Mouse (Mus musculus) heart, adult 2 months (tissue): Measurements from ENCODE around the gene Fam13a. TPM values are rescaled to one million over a fixed set of nuclear protein-coding genes. Genes with fewer than 3 reads are reported as not detected.

Experiments
- DNase-seq, 2 experiments: peaks; one replicate each; pipeline ENCODE4 v3.0.0; 2021
- H3K27ac ChIP-seq: fragments of 200-600 bp; 2 replicates; pipeline ENCODE4 v1.8.1; 2022
- H3K27me3 ChIP-seq: fragments of 200-500 bp; 2 replicates; pipeline ENCODE4 v1.6.1; 2012; ENCODE audit warnings: mild to moderate bottlenecking, low read length, inconsistent platforms, mixed read lengths; ENCODE audit not compliant: control insufficient read depth, insufficient read depth
- H3K36me3 ChIP-seq: fragments of 200-500 bp; 2 replicates; pipeline ENCODE4 v1.6.1; 2012; ENCODE audit warnings: low read length, inconsistent platforms; ENCODE audit not compliant: control insufficient read depth, insufficient read depth
- H3K4me1 ChIP-seq: fragments of 200-500 bp; 2 replicates; pipeline ENCODE4 v1.6.1; 2011; ENCODE audit warnings: low read length; ENCODE audit not compliant: control insufficient read depth, insufficient read depth
- H3K4me3 ChIP-seq: fragments of 200-600 bp; 2 replicates; pipeline ENCODE4 v1.8.1; 2022
- H3K79me2 ChIP-seq: fragments of 200-500 bp; replicated peaks from 2 replicates; pipeline ENCODE4 v1.6.1; 2012; ENCODE audit warnings: mild to moderate bottlenecking, inconsistent platforms, low read length, moderate library complexity, mixed read lengths; ENCODE audit not compliant: control insufficient read depth, insufficient read depth
- H3K9ac ChIP-seq: fragments of 200-500 bp; 2 replicates; pipeline ENCODE4 v1.6.1; 2012; ENCODE audit warnings: low read depth, mild to moderate bottlenecking, control low read depth, inconsistent platforms, low read length, mixed read lengths
- CTCF ChIP-seq: fragments of 200-600 bp; IDR thresholded peaks from 2 replicates; pipeline ENCODE4 v1.8.1; 2022; ENCODE audit warnings: antibody characterized with exemption, mild to moderate bottlenecking, moderate library complexity
- EP300 ChIP-seq: fragments of 200-500 bp; IDR thresholded peaks from 2 replicates; pipeline ENCODE4 v1.6.1; 2011; ENCODE audit warnings: low read depth, low read length, control low read depth; ENCODE audit not compliant: insufficient read depth
- POLR2A ChIP-seq: fragments of 200-500 bp; IDR thresholded peaks from 2 replicates; pipeline ENCODE4 v1.6.1; 2011; ENCODE audit warnings: mild to moderate bottlenecking, low read depth, low read length, control low read depth; ENCODE audit not compliant: insufficient read depth
- WGBS: fragments of 180-500 bp; shearing (Covaris S2); methylation state at CpG from one replicate; pipeline ENCODE4 v1.1.7; 2018; 5-methylcytosine and 5-hydroxymethylcytosine counted together
- intact Hi-C: fragments of 180-260 bp; cut with DNase I; formaldehyde crosslinking; loops from one replicate; pipeline ENCODE4 v1.15.1; 2025
- polyA plus RNA-seq: library from polyadenylated mRNA; depleted of rRNA; stranded (reverse); fragments of >200 nt; gene quantifications from 2 replicates; pipeline ENCODE4 v1.2.3, GENCODE M21; 2012
- total RNA-seq, 2 experiments: library from RNA; stranded (reverse); gene quantifications; 2 replicates each; pipeline ENCODE4 v1.2.3; 2021

Gene Fam13a
- total and polyA plus RNA-seq, 3 experiments = 5.1 to 26.5 (median 16.4) TPM

DNA sequence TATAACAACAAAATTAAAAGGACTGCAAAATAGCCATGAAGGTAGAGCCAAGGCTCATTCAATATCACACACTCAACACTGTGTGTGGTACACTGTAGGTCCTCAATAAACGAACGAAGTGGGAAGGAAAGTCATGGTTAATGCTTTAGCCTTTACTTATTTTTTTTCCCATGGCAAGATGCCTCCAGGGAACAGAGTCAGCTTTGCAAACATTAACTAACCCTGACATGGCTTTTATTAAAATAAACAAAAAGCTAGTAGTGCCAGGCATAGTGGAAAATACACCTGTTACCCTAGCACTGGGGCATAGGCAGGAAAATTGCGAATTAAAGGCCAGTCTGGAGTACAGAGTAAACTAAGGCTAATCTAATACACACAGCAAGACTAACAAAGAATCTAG lies 35.2 kb downstream of the Fam13a start:
- no peak for TF ChIP-seq CTCF
- no peak for TF ChIP-seq EP300
- no peak for TF ChIP-seq POLR2A
- H3K4me1 ChIP-seq = no peaks in the 10 kb centered on the region
- DNase-seq = no peak
- no peaks in the 10 kb centered on the region for H3K36me3 ChIP-seq
- intact Hi-C loops = no loop called here
- no peak overlapping the region for H3K4me3 ChIP-seq
- H3K27me3 ChIP-seq = no peaks in the 10 kb centered on the region
- H3K79me2 ChIP-seq = no peaks in the 10 kb centered on the region
- no peak overlapping the region for H3K27ac ChIP-seq
- 93% methylated on average over 3 of the region's 3 CpGs for WGBS
- H3K9ac ChIP-seq = no peak overlapping the region

DNA sequence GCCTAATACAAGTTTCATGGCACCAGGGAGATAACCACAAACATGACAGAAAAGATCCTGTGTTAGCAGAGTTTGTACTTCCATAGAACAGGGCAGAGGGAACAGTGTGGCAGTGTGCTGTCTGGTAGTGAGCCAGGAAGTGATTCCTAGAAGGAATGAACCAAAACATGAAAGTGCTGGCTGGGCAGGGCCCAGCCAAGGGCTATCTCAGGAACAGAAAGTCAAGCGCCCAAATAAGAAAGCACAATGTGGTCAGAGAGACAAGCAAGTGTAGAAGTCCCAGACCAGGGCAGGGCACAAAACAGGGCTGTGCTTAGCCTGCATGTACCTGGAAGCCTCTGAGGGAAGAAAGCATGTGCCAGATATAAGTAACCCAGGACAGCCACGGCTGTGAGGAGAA lies 35.6 kb downstream of the Fam13a start:
- Histone ChIP-seq H3K36me3 (no peaks in the 10 kb centered on the region), H3K79me2 (no peaks in the 10 kb centered on the region)
- WGBS = 82% methylated on average over 2 of the region's 2 CpGs

DNA sequence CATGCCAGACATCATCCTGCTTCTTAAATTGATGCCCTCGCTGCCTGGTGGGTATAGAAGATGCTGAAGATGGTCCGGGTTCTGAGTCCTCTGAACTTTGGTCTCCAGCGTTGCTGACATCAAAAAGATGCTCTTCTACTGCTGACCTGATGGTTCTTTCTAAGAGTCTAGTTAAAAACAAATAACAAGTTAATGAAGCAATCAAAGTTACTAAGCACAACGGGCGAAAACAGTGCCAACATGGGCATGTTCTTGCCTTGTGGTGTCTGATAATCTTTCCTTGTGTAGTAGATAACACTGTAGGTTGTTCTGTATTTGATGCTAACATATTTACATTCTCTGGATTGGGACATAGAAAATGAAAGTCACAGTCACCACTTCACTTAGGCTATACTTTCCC lies 37.2 kb downstream of the Fam13a start:
- WGBS = 94% methylated on average over 5 of the region's 5 CpGs
- no peaks in the 10 kb centered on the region for H3K4me1 ChIP-seq
- intact Hi-C loops = no loop called here
- TF ChIP-seq POLR2A (no peak), CTCF (no peak), EP300 (no peak)
- H3K79me2 ChIP-seq = no peaks in the 10 kb centered on the region
- no peak overlapping the region for H3K27ac ChIP-seq
- no peak overlapping the region for H3K9ac ChIP-seq
- H3K36me3 ChIP-seq = no peaks in the 10 kb centered on the region
- no peak for DNase-seq
- H3K4me3 ChIP-seq = no peak overlapping the region
- H3K27me3 ChIP-seq = no peaks in the 10 kb centered on the region

More for the DNA sequence above, 35.6 kb downstream of the Fam13a start:
- H3K27me3 ChIP-seq = no peaks in the 10 kb centered on the region
- H3K9ac ChIP-seq = no peak overlapping the region
- no peaks in the 10 kb centered on the region for H3K4me1 ChIP-seq
- intact Hi-C loops = no loop called here
- TF ChIP-seq CTCF = no peak
- no peak for TF ChIP-seq POLR2A
- no peak for TF ChIP-seq EP300
- no peak overlapping the region for H3K27ac ChIP-seq
- DNase-seq = no peak
- no peak overlapping the region for H3K4me3 ChIP-seq

DNA sequence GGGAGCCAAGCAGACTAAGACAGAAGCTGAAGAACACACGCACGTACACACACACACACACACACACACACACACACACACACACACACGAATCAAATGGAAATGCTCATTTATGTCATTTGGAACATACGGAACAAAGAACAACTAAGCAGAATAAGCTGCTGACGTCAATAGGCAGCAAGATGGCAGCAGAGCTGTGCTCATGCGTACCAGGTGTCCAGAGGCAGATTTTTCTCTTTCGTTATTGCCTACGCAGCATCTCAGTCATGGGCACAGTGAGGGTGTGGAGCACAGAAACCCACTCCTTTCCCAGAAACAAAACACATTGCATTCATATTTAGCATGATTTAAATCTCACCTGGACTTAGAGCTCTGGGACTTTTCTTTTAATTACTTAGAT lies 39.2 kb downstream of the Fam13a start:
- no peaks in the 10 kb centered on the region for H3K27me3 ChIP-seq
- whole genome bisulfite sequencing = 88% methylated on average over 8 of the region's 8 CpGs

DNA sequence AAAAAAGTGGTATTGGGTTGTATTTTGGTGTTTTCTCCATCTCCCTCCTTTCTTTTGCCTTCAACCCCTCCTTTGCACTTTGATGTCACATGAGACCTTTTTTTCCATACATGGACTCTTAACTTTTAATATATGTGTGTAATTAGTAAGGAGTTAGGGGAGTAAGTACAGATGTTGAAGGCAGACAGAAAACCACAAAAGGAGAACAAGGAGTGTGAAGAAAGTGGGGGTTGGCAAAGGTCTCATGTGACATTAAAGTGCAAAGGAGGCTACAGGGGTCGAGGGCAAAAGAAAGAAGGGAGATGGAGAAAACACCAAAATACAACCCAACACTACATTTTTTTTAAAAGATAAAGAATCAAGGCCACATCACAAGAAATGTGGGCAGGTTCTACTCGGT lies 49.1 kb downstream of the Fam13a start:
- Histone ChIP-seq H3K9ac (no peak overlapping the region), H3K4me3 (no peak overlapping the region), H3K4me1 (no peaks in the 10 kb centered on the region), H3K36me3 (no peaks in the 10 kb centered on the region; the same call in 1 of the 2 replicates), H3K27ac (no peak overlapping the region), H3K27me3 (no peaks in the 10 kb centered on the region), H3K79me2 (no peaks in the 10 kb centered on the region)
- DNase-seq = no peak
- TF ChIP-seq EP300 (no peak), POLR2A (no peak), CTCF (no peak)
- WGBS = 73% methylated on average over 2 of the region's 2 CpGs
- intact Hi-C loops = no loop called here

More for the DNA sequence above, 39.2 kb downstream of the Fam13a start:
- no peak overlapping the region for H3K27ac ChIP-seq
- no peaks in the 10 kb centered on the region for H3K79me2 ChIP-seq
- H3K9ac ChIP-seq = no peak overlapping the region
- intact Hi-C loops = no loop called here
- H3K36me3 ChIP-seq = no peaks in the 10 kb centered on the region
- no peak for DNase-seq
- H3K4me3 ChIP-seq = no peak overlapping the region
- no peaks in the 10 kb centered on the region for H3K4me1 ChIP-seq
- TF ChIP-seq CTCF (peak; percentile 32), POLR2A (no peak), EP300 (no peak)

DNA sequence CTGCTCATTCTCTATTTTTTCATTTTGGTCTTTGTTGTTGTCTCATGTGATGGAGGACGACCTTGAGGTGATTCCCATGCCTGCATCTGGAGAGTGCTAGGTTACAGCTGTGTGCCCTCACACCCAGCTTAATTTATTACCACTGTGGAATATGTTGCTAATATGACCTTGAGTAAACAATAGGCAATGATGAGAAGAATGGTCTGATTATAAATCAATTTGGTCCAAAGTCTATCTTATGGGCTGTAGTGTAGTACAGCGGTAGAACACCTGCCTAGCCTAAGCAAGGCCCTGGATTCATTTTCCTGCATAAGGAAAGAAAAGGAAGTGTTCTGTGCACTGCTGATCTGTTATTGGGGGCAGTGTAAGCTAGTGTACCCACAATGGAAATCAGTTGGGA lies 49.9 kb downstream of the Fam13a start:
- WGBS = 91% methylated on average over 2 of the region's 2 CpGs
- Histone ChIP-seq H3K36me3 (no peaks in the 10 kb centered on the region; the same call in 1 of the 2 replicates), H3K79me2 (no peaks in the 10 kb centered on the region), H3K9ac (no peak overlapping the region), H3K4me1 (no peaks in the 10 kb centered on the region), H3K27me3 (no peaks in the 10 kb centered on the region), H3K4me3 (no peak overlapping the region), H3K27ac (no peak overlapping the region)
- no peak for TF ChIP-seq POLR2A
- TF ChIP-seq EP300 = no peak
- no peak for TF ChIP-seq CTCF
- intact Hi-C loops = no loop called here
- no peak for DNase-seq
